Mouse (Mus musculus) frontal cortex, postnatal 14 days (tissue): ENCODE results near the gene Myo3b.

Experiments
- DNase-seq, 2 experiments: peaks; one replicate each; pipeline ENCODE4 v3.0.0; 2022; ENCODE audit warnings: low spot score in 2 of 2

Myo3b gene

DNA sequence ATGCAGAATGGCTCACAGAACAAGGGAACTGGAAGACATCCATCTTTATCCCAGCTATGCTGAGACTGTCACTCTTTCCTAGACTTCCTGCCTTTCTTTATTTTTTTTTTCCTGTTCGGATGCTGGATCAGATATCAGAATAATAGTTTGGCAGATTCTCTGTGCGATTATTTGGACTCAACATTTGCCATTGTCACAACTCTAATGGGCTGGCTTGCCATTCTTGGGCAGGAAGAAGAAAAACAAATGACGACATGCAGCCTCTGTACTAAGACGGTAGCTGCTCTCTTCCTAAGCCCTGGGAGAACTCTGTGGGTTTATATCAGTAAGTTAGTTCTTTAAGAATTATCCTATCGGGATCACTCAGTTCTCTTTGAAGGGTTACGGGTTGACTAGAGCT lies 89.7 kb downstream of the Myo3b start:
- no peak for DNase-seq

DNA sequence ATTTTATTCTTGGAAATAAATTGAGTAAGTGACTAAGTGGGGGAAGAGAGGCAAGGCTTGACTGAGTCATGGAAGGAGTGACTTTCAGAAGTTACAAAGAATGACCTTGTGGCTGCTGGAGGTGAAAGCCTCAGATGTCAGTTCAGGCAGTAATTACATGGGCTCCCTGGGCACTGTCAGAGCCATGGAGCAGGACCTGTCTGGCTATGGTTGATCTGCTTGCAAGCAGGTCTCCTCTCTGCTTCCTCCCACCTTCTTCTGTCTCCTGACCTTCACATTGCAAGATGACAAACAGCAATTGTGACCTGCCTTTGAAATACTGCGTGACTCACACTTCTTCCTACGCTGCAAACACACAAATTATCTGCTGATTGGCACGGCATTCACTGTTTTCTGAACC lies 90.6 kb downstream of the Myo3b start:
- no peak for DNase-seq

DNA sequence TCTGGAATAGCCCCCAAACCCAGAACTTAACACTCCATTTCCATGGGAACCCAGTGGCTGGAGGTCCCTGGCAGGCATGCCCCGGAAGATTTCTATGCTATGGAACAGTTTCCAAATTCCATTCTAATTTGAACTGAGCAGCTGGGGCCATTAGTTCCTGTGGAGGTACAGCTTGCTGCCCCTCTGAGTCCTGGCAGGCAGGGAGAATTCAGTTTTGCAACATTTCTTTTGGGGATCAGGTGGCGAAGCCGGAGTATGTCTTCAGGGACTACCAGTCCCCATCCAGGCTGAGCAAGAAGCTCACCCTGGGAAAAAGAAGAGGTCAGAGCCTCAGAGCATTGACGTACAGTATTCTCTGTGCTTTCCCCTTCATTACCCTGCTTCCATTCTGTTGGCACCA lies 94.4 kb downstream of the Myo3b start:
- DNase-seq: no peak

DNA sequence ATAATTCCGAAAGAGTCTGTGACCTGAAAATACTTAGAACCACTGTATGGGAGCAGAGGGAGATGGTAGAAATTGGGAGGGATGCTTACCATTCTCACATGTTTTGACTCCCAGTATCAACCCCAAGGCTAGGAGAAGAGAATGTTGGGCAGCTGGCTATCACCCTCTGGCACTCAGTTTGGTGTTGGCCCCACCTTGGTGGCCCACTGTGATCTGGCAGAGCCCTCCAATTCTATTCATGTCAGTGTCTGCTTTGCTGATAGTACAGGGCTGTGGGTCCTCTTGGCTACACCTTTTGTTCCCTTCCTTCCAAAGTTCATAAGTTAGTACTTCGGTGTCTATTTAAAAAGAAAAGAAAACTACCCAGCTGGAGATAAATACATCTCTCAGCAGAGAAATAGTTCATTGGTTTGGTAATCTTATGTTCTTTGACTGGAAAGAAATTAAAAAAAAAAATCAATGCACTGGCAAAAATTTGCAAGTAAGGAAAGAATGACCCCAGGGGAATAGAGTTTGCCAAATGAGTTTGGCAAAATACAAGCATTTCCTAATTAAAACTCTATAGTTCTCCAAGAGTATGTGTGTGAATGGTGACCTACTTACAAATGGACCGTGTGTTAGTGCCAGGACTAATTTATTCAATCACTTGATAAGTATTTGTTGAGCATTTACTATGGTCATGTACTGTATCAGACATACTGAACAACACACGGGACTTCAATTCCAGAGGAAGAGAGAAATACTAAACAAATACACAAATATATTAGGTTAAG lies 98.5 kb downstream of the Myo3b start:
- no peak for DNase-seq

DNA sequence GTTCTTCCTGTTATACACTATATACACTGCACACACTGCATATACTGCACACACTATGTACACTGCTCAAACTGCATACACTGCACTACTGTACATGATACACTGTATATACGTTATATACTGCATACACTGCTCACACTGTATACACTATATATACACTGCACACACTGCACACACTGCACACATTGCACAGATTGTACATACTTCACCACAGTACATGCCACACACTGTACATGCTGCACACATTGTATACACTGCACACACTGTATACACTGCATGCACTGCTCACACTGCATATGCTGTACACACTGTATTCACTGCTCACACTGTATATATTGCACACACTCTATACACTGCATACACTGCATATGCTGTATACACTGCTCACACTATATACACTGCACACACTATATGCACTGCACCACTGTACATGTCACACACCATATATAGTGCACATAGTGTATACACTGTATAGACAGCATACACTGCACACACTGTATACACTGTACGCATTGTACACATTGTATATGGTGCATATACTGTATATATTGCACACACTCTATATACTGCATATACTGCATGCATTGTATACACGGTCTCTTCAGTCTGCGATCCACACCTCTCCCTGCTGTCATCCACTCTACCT lies 104.7 kb downstream of the Myo3b start:
- no peak for DNase-seq

DNA sequence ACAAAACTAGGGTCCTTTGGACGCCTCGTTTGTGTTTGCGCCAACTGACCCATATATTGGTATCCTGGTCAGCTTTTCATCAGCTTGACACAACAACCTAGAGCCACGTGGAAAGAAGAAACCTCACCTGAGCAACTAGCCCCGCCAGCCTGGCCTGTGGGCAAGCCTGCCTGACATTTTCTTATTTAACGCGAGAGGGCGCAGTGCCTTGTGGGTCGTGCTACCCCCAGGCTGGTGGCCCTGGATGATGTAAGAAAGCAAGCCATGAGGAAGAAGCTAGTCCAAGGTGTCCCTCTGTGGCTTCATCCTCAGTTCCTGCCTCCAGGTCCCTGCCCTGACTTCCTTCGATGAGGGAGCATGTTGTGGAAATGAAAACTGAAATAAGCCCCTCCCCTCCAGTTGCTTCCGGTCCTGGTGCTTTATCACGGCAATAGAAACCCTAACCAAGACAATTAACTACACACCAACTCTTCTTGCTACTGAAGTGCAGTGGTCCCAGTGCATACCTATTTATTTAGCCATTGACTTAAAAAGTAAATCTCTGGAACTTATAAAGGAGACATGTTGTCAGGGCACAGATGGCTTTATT lies 108.2 kb downstream of the Myo3b start:
- no peak for DNase-seq

DNA sequence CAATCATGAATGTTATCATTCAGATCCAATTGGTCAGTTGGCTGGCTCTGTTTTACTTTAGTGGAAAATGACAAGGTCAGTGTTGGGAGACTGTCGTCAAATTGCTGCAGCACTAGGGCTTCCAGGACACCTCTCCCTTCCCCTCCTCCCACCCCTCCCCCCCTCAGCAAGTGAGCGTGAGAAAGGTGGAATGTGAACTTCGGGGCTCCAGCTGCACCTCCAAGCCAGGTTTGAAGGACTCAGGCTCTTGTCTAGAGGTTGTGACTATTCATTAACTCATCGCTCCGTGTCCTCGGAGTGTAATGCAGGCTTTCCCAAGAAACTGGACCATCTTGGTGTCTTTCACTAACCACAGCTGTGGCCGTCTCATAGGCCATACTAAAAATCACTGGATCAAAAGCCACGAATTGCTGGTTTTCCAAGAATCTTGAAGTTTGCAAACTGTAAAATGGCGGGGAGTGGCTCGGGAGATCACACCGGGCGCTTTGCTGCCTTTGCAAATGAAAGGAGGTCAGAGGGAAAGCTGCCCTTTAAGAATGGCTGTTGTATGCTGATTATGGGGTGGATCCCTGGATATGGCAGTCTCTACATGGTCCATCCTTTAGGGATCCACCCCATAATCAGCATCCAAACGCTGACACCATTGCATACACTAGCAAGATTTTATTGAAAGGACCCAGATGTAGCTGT lies 110.0 kb downstream of the Myo3b start:
- no peak for DNase-seq

DNA sequence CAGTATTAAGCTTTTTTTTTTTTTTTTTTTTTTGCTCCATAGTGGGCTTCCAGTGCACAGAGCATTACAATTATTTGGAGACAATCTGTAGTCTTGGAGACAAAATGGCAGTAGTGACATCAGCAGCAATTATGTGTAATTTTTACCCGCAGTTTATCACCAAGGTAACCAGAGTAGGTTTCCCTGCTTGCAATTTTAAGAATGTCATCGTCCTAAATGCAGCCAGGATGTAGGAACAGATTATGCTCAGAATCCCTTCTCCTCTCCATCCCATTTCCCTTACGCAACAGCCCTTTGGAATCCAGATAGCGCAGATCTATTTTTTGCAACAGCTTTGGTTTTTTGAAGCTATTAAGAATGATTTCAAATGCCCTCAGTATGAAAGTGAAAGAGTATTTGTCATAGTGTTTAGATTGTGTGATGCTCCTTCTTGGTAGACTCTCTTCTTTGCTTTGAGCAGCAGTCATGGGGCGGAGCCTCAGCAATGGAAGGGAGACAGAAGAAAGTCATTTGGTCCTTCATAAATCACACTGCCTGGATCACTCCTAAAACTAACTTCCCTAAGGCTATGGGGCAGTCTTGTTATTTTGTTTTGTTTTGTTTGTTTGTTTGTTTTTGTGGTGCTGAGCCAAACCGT lies 111.6 kb downstream of the Myo3b start:
- DNase-seq: no peak

DNA sequence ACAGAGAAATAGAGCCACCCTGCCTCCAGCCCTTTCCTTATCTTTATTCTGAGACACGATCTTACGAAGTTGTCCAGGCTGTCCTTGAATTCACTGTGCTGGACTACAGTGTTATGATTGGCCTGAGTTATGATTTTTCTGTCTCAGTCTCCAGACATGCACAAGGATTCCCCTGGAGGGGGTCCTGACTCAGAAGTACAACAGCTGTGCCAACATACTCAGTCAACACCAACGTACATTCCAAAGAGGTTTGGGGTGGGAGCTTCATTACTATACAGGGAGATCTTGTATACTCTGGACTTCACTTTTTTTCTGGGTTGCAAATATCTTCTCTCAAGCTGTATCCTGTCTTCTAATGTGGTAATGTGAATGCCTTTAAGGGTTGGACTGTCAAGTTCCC lies 113.0 kb downstream of the Myo3b start:
- no peak for DNase-seq

DNA sequence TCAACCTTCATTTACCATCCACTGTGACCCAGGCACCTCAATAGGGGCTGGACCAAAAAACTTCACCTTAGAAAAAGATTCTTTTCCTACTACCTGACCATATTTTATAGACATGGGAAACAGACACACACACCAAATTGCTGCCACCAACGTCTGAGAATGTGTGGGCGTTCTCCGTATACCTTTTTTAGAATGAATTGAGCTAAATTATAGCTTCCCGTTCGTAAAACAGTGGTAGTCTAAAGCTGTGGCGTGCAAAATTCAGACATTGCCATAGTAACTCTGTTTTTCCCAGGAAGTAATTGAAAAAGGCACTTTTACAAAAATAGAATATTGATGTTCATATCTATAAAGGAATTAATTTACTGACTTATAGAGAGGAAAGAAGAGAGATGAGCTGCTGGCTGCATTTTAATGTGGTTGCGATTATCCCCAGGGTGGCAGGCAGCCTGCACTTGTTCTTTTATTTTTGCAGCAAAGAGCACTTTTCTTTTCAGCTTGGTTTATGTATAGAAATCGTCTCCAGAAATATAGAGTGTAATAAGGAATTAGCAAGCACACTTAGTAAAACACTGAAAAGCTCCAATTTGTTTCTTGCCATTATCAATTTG lies 116.4 kb downstream of the Myo3b start:
- DNase-seq: no peak

DNA sequence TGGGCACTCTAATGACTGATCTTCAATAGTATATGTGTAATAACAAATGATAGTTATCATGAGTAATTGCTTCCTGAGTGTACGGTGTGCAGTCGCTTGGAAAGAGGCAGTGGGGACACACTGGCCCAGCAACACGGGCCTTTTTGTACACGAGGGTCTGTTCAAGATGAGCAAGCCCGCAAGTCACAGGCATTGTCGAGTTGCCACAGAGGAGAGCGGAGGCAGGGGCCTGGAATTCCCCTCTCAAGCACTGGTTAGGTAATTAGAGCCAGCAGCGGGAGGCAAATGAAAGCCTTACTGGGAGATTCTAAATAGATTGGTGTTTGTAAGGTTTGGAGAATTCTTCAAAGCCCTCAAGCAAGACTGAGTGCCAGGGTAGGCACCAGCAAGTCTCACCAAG lies 120.6 kb downstream of the Myo3b start:
- DNase-seq: no peak

DNA sequence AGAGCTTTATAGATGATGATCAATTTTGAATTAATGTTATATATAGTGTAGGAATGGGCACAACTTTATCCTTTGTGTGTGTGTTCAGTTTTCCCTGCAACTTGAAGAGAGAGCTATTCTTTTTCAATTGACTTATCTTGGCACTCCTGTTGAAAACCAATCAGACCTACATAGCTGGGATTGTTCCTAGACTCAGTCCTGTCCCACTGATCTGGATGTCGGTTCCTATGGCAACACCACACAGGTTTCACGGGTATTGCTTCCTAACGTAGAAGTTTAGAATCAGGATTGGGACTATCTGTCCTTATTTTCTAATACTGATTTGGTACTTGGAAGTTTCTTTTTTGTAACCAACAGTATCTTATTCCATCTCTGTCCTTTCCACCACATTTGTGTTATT lies 127.3 kb downstream of the Myo3b start:
- no peak for DNase-seq

DNA sequence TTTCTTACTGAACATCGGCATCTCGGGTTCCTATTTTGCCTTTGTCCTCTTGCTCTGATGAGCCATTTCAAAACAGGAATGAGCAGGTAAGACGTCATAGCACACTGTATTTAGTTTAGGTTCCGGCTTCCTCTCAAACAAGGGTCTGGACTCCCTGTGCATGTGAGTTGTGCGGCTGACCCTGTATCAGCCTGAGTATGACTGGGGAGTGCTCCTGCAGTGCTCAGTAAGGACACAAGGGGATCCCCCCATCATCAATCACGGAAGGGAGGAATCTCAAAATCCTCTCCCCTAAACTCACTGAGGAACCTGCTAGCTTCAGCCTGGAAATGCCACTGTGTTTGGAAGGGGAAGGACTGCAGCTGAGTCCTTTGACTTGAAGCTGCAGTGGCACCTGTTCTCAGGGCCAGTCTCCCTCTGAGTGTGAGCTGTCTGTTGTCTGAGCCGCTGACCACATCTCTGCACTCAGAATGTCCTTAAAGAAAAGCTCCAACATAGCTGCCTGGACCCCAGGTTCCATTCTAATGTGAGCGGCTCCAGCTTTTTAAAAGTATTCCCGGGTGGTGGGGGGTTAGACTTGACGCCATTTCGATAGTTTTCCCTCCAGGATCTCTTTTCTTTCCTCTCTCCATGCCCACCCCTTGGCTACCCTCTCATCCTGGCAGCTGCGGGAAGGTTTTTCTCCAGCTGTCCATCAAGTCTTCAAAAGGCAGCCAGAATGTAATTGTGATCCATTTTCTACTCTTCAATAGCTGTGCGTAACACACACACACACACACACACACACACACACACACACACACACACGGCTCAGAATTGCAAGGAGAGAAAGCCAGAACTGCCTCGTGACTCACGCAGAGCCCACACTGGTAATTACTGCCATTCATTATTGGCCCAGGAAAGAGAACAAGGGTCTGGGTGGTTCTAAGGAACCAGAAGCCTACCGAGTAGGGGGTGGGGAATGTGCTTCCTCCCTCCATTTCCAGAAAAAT lies 129.3 kb downstream of the Myo3b start:
- peak; percentile 40 to 57 for DNase-seq

DNA sequence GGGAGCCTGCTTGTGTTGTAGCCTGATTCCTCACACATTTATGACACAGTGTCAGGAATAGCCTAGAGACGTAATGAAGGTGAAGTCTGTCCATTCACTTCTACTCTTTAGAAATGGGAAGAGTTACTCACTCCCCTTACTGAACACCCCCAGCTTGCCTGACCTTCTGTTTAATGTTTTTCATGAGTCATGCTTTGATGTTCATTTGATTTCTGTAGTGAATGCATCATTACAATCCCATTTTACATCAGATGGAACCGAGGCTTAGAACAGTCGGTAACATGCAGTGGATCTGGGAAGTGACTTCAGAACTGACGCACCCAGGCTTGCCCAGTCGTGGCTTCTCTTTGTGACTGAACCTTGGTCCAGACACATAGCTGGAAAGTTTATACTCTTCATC lies 131.5 kb downstream of the Myo3b start:
- DNase-seq: no peak

DNA sequence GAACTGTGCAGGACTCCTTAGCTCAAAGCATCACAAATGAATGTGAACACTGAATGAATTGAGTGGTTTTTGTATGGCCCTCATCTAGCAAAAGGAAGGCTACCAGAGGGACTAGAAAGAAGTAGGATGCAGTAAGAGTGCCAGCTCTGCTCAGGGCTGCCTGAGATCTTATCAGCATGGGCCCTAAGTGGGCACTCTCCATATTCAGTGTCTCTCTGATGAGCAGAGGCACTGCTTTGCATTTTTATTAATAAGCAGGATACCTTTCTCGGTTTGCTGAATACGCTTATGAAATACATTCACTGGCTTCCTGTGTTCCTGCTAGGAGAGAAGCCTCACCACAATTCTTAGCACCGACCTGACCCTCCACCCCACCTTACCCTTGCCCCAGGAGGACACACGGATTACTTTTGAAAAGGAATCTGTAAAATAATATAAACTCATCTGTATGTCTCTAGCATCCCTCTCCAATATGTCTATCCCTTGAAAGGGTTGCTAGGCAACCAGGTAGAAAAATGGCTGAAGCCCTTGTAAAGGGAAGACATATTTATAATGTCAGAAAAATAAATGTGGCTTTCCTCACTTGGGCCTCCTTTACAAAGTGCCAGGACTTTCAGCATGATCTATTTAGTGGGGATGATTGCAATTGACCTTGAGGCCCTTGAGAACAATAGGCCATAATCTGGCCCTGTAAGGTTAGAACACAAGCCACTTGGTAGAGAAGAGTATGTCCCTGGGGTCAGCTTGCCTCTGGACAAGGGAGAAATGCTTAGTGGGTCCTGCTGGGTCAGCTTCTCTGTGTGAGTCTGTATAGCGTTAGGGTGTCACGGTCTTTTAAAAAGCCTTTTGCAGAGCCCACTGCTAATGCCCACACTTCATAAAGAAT lies 138.1 kb downstream of the Myo3b start:
- DNase-seq: no peak

DNA sequence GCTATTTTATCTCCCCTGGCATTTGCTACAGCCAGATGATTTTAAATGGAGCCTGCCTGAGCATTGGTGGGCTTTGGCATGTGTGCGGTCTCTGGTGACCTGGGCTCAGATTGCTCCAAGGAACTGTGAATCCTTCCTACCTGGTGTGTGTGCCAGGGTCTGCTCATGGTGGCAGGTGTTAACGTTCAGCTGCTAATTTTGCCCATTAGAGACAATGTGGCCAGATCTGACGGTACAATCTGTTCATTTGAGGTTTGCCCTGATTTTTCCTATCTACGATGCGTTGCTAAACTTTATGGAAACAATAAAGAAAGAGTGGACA lies 138.7 kb downstream of the Myo3b start:
- no peak for DNase-seq

DNA sequence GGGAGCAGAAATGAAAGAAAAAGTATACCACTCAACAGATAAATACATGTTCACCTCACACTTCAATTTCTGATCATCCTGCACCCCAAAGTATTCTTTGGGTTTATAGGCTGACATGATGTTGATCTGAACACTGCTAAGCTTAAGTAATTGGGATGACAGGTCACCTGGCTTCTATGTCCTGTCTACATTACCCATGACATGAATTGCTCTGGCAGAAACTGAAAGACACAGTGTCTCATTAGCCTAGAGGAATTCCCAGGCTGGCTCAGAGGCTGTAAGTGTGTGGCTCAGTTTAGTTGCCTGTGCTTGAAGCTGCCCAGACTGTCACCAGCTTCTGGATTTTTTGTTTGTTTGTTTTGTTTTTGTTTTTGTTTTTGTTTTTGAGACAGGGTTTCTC lies 139.3 kb downstream of the Myo3b start:
- DNase-seq: no peak

DNA sequence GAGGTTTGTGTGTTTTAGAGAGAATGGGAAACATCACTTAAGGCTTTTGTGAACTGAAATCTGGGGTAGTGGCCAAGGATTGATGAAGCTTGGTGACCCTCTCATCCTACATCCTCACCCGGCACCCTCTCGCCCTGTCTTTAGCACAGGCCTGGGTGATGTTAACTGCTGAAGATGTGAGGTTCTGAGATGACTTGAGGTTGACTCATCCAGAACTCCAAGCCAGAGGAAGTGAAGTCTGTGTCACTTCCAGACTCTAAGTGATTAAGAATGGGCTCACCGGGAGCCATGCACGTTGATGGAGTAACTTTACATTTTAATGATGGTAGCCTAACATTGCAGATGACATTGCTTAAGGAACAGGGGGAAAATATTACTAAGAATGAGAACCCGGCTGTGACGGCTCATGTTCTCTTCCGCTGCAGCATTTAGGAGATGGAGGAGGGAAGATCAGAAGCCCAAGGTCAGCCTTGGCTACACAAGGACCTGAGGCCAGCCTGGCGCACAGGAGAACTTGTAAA lies 143.3 kb downstream of the Myo3b start:
- no peak for DNase-seq

DNA sequence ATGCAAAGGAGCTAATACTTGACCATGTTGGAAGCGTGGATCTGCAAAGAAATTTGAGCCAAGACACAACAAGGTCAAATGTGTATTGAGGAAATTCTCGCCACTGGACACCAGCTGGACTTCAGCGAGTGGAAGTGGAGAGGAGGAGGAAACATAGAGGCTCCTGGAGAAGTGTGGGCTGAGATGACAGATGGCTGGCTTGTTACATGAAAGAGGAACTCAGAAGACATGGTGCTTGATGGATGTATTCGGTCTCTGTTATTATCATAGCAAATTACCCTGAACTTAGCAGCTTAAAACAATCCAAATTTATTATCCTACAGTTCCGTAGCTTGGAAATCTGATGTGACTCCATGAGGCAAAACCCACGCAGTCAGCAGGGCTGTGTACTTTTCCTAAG lies 148.1 kb downstream of the Myo3b start:
- no peak for DNase-seq
